Mouse (Mus musculus): ENCODE data around the gene Vwa7. TPM values are rescaled to one million over a fixed set of nuclear protein-coding genes. Genes with fewer than 3 reads are reported as not detected.
A peak's percentile ranks its signal among the peaks of the same experiment; 100 is the strongest.
"Not testable (repeated sequence)": the region's sequence is repeated elsewhere in the genome, so short reads cannot be mapped to it uniquely, and the experiment has no call there.

Vwa7 gene
- polyA plus RNA-seq, 1 experiment from 2014 or later = 0.16 TPM

- Histone ChIP-seq H3K36me3 (ENCODE audit: control insufficient read depth, insufficient read depth, low read length) (peaks cover 24% of the 10 kb centered on the region), H3K27me3 (replicated peaks; ENCODE audit: control insufficient read depth, insufficient read depth, low read length) (no peaks in the 10 kb centered on the region), H3K4me1 (replicated peaks; ENCODE audit: control insufficient read depth, insufficient read depth, low read length) (peaks cover 28% of the 10 kb centered on the region), H3K27ac (ENCODE audit: low read depth, low read length) (peak overlapping the region; percentile 38), H3K4me3 (ENCODE audit: low read depth, low read length) (peak overlapping the region; percentile 55), H3K9ac (ENCODE audit: low read depth, low read length) (peak overlapping the region; percentile 41; the same call in 1 of the 2 replicates), H3K9me3 (ENCODE audit: control insufficient read depth, low read length) (no peaks in the 10 kb centered on the region), H3K4me2 (peak overlapping the region; percentile 98)
- no peak for DNase-seq (ENCODE audit: low spot score)
- no peak for ATAC-seq (replicated peaks; ENCODE audit: low FRiP score)
- 76% methylated on average over 5 of the region's 5 CpGs for WGBS
Measured at GRCm38 (mm10) chr17:34997142-34997483, 19.3 kb upstream of the Vwa7 start.

GRCm38 (mm10) chr17:34998526-34999430 lies 17.6 kb upstream of the Vwa7 start:
- ATAC-seq (replicated peaks; ENCODE audit: low FRiP score) = no peak

GRCm38 (mm10) chr17:34999871-35000716 lies 16.3 kb upstream of the Vwa7 start:
- DNase-seq (ENCODE audit: low spot score) (peak; percentile 69), ATAC-seq (replicated peaks; ENCODE audit: low FRiP score) (peak; percentile 24; the same call in 1 of the 2 replicates)
- H3K27me3 ChIP-seq (replicated peaks; ENCODE audit: control insufficient read depth, insufficient read depth, low read length); H3K9me3 ChIP-seq (ENCODE audit: control insufficient read depth, low read length): not testable (repeated sequence)
- WGBS = 13% methylated on average over 29 of the region's 32 CpGs
- H3K27ac ChIP-seq (ENCODE audit: low read depth, low read length) = peak overlapping the region; percentile 99
- H3K9ac ChIP-seq (ENCODE audit: low read depth, low read length) = peak overlapping the region; percentile 99
- H3K36me3 ChIP-seq (ENCODE audit: control insufficient read depth, insufficient read depth, low read length) = peaks cover 41% of the 10 kb centered on the region
- H3K4me3 ChIP-seq (ENCODE audit: low read depth, low read length) = peak overlapping the region; percentile 98
- H3K4me1 ChIP-seq (replicated peaks; ENCODE audit: control insufficient read depth, insufficient read depth, low read length) = peaks cover 54% of the 10 kb centered on the region
- peak overlapping the region; percentile 98 for H3K4me2 ChIP-seq

More at GRCm38 (mm10) chr17:34998526-34999430, 17.6 kb upstream of the Vwa7 start:
- Histone ChIP-seq H3K9me3 (ENCODE audit: control insufficient read depth, low read length) (no peaks in the 10 kb centered on the region), H3K4me2 (peak overlapping the region; percentile 98), H3K27ac (ENCODE audit: low read depth, low read length) (peak overlapping the region; percentile 99), H3K27me3 (replicated peaks; ENCODE audit: control insufficient read depth, insufficient read depth, low read length) (no peaks in the 10 kb centered on the region), H3K4me1 (replicated peaks; ENCODE audit: control insufficient read depth, insufficient read depth, low read length) (peaks cover 45% of the 10 kb centered on the region), H3K4me3 (ENCODE audit: low read depth, low read length) (peak overlapping the region; percentile 55), H3K36me3 (ENCODE audit: control insufficient read depth, insufficient read depth, low read length) (peaks cover 30% of the 10 kb centered on the region), H3K9ac (ENCODE audit: low read depth, low read length) (peak overlapping the region; percentile 79)
- DNase-seq (ENCODE audit: low spot score) = no peak
- 81% methylated on average over 15 of the region's 15 CpGs for WGBS

- Histone ChIP-seq H3K27ac (ENCODE audit: low read depth, low read length) (peak within 1 kb of the TSS; percentile 99), H3K4me3 (ENCODE audit: low read depth, low read length) (peak within 1 kb of the TSS; percentile 98), H3K36me3 (ENCODE audit: control insufficient read depth, insufficient read depth, low read length) (peaks cover 48% of the 10 kb centered on the region), H3K27me3 (replicated peaks; ENCODE audit: control insufficient read depth, insufficient read depth, low read length) (no peaks in the 10 kb centered on the region), H3K9me3 (ENCODE audit: control insufficient read depth, low read length) (no peaks in the 10 kb centered on the region), H3K4me1 (replicated peaks; ENCODE audit: control insufficient read depth, insufficient read depth, low read length) (peaks cover 54% of the 10 kb centered on the region), H3K4me2 (peak within 1 kb of the TSS; percentile 98), H3K9ac (ENCODE audit: low read depth, low read length) (peak within 1 kb of the TSS; percentile 99)
- ATAC-seq (replicated peaks; ENCODE audit: low FRiP score) (peak; percentile 84), DNase-seq (ENCODE audit: low spot score) (peak; percentile 97)
- under 1% methylated on average over 79 of the region's 83 CpGs for WGBS
Measured at GRCm38 (mm10) chr17:35000717-35001451, 15.5 kb upstream of the Vwa7 start, which contains the start of gene Vars. Gene Vars, plus strand, starts transcription at chr17:35000987.

GRCm38 (mm10) chr17:35001452-35002152 lies 14.8 kb upstream of the Vwa7 start:
- Histone ChIP-seq H3K9me3 (ENCODE audit: control insufficient read depth, low read length) (no peaks in the 10 kb centered on the region), H3K4me2 (peak overlapping the region; percentile 98), H3K4me3 (ENCODE audit: low read depth, low read length) (peak overlapping the region; percentile 98), H3K27ac (ENCODE audit: low read depth, low read length) (peak overlapping the region; percentile 99), H3K36me3 (ENCODE audit: control insufficient read depth, insufficient read depth, low read length) (peaks cover 47% of the 10 kb centered on the region), H3K27me3 (replicated peaks; ENCODE audit: control insufficient read depth, insufficient read depth, low read length) (no peaks in the 10 kb centered on the region), H3K9ac (ENCODE audit: low read depth, low read length) (peak overlapping the region; percentile 99), H3K4me1 (replicated peaks; ENCODE audit: control insufficient read depth, insufficient read depth, low read length) (peaks cover 52% of the 10 kb centered on the region)
- WGBS = under 1% methylated on average over 35 of the region's 35 CpGs
- ATAC-seq (replicated peaks; ENCODE audit: low FRiP score) (peak; percentile 9), DNase-seq (ENCODE audit: low spot score) (no peak)

GRCm38 (mm10) chr17:35002153-35002865 lies 14.1 kb upstream of the Vwa7 start:
- peak overlapping the region; percentile 98 for H3K4me2 ChIP-seq
- H3K27ac ChIP-seq (ENCODE audit: low read depth, low read length) = peak overlapping the region; percentile 99
- H3K9ac ChIP-seq (ENCODE audit: low read depth, low read length) = peak overlapping the region; percentile 99
- H3K36me3 ChIP-seq (ENCODE audit: control insufficient read depth, insufficient read depth, low read length) = peaks cover 50% of the 10 kb centered on the region
- no peaks in the 10 kb centered on the region for H3K27me3 ChIP-seq (replicated peaks; ENCODE audit: control insufficient read depth, insufficient read depth, low read length)
- DNase-seq (ENCODE audit: low spot score) = no peak
- WGBS = 6% methylated on average over 12 of the region's 12 CpGs
- H3K4me3 ChIP-seq (ENCODE audit: low read depth, low read length) = peak overlapping the region; percentile 98
- H3K4me1 ChIP-seq (replicated peaks; ENCODE audit: control insufficient read depth, insufficient read depth, low read length) = peaks cover 45% of the 10 kb centered on the region
- no peaks in the 10 kb centered on the region for H3K9me3 ChIP-seq (ENCODE audit: control insufficient read depth, low read length)
- peak; percentile 16 for ATAC-seq (replicated peaks; ENCODE audit: low FRiP score)

GRCm38 (mm10) chr17:35003022-35003838 lies 13.1 kb upstream of the Vwa7 start:
- H3K4me3 ChIP-seq (ENCODE audit: low read depth, low read length) = peak overlapping the region; percentile 98
- WGBS = 52% methylated on average over 9 of the region's 9 CpGs
- DNase-seq (ENCODE audit: low spot score) (no peak), ATAC-seq (replicated peaks; ENCODE audit: low FRiP score) (no peak)
- H3K9ac ChIP-seq (ENCODE audit: low read depth, low read length) = peak overlapping the region; percentile 99
- H3K4me1 ChIP-seq (replicated peaks; ENCODE audit: control insufficient read depth, insufficient read depth, low read length) = peaks cover 36% of the 10 kb centered on the region
- H3K27ac ChIP-seq (ENCODE audit: low read depth, low read length) = peak overlapping the region; percentile 99
- peaks cover 53% of the 10 kb centered on the region for H3K36me3 ChIP-seq (ENCODE audit: control insufficient read depth, insufficient read depth, low read length)
- peak overlapping the region; percentile 98 for H3K4me2 ChIP-seq
- H3K9me3 ChIP-seq (ENCODE audit: control insufficient read depth, low read length) = no peaks in the 10 kb centered on the region
- no peaks in the 10 kb centered on the region for H3K27me3 ChIP-seq (replicated peaks; ENCODE audit: control insufficient read depth, insufficient read depth, low read length)

Measured in liver, embryonic 11.5 days (tissue).